Mouse (Mus musculus): ENCODE data around the gene Galnt16.

Galnt16 gene

DNA sequence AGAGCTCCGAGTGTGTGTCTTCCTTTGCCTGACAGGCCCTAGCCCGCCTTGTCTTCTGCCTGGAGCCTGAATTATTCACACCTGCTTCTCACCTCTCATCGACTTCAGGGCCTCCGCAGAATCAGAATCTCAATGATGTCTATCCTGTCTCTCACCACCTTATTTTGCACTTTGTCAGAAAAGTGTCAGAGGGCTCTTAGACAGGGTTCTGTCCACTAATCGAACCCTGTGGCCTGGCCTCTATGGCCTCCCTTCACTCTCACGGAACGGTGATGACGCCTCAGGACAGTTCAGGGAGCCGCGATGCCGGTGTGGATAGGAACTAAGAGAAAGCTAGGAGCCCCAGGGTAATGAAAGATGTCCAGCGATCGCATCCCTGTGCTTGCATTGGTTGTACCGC is at the start of gene Galnt16:
Gene Galnt16, plus strand, starts transcription at position 301 of the 400 bp plus-strand sequence.
- no peak for DNase-seq

- no peak for DNase-seq
Observed at GRCm38 (mm10) chr12:80470206-80470605, 47.9 kb upstream of the Galnt16 start.

DNA sequence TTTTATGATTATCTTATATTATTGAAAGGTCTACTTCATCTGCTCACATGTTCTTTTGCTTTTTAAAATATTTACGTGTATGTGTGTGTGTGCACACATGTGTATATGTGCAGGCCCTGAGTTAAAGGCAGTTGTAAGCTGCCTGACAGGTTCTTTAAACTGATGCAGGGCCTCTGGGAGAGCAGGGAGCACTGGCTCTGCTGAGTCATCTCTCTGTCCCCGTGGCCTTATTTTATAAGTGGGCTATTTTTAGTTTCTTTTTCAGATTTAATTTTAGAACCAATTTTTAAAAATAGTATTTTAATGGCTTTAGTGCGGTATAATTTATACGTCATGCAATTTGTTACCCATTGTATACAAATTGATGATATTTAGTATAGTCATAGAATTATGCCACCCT is 46.2 kb upstream of the Galnt16 start:
- no peak for DNase-seq

GRCm38 (mm10) chr12:80473731-80474130 is 44.3 kb upstream of the Galnt16 start:
- no peak for DNase-seq

GRCm38 (mm10) chr12:80479986-80480385 is 38.1 kb upstream of the Galnt16 start:
- DNase-seq = no peak

DNA sequence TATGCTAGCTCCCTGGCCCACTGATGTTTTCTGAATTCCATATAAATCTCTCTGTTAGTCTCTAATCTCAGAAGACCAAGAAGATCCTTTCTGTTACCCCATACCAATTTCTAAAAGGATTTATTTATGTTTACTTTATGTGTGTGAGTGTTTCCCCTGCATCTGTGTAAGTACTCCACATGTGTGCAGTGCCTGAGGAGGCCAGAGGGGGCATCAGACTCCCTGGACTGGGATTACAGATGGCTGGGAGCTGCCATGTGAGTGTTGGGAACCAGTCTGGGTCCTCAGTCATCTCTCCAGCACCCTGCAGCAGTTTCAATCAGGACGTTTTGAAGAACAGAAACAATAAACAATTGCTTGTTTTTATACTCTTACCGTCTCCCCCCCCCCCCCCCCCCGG is 34.7 kb upstream of the Galnt16 start:
- DNase-seq = no peak

DNA sequence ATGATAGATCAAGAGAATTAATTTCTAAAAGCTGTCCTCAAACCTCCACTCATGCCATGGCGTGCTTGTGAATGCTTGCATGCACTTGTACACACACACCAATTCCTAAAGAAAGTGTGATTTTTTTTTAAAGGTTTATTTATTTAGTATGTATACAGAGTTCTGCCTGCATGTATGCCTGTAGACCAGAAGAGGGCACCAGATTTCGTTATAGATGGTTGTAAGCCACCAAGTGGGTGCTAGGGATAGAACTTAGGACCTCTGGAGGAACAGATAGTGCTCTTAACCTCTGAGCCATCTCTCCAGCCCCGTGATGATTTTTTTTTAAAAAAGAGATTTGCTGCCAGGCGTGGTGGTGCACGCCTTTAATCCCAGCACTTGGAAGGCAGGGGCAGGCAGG is 24.8 kb upstream of the Galnt16 start:
- no peak for DNase-seq

GRCm38 (mm10) chr12:80495691-80496090 is 22.4 kb upstream of the Galnt16 start:
- DNase-seq = no peak

- DNase-seq = peak; percentile 39 to 40
Observed at GRCm38 (mm10) chr12:80498356-80498755, 19.7 kb upstream of the Galnt16 start.

DNA sequence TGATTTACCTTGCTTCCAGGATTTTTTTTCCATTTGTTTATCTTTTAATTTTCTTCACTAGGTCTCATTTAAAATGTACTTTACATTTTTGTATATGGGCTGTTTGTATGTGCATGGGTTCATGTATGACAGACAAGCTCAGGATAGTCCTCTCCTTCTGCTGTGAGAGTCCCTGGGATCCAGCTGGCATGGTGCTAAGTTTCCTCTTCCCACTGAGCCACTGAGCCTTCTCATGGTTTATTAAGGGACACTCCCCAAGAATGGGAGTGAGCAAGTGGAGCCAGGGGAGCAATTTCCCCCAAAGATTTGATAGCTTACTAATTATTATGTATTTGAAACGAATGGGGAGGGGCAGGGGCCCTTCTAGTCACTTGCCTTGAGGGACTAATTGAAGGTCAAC is 17.6 kb upstream of the Galnt16 start:
- no peak for DNase-seq

GRCm38 (mm10) chr12:80504718-80505117 is 13.4 kb upstream of the Galnt16 start:
- no peak for DNase-seq

DNA sequence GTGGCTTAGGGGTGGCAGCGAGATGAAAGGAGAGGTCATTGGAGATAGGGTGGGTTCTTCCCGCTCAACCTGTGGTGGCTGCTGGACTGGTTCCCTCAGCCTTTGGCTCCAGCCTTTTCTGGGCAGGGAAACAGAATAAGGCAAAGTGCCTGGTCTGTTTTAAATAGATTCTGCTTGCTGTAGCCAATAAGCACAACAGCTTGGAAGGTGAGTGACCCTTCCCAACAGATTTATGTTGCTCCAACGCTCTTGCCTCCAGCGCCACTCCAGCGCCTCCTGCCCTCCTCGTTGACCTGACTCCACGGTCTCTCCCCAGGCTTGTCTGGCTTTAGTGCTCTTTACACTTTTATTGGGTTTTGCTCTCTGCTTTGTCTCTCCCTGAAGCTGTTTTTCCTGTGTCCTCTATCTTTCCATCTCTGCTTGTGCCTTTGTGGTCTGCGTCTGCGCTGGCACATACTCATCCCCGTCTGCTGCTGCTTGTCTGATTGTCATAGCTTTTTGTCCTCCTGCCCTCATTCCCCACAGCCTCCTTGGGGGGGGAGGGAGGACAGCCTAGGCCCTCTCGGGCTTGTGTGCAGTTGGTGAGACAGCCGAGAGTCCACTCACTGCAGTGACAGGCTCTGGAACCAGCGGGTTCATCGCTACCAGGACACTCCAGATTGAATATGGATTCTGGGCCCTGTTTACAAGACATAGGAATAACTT is 10.9 kb upstream of the Galnt16 start:
- DNase-seq = peak; percentile 59 to 60

DNA sequence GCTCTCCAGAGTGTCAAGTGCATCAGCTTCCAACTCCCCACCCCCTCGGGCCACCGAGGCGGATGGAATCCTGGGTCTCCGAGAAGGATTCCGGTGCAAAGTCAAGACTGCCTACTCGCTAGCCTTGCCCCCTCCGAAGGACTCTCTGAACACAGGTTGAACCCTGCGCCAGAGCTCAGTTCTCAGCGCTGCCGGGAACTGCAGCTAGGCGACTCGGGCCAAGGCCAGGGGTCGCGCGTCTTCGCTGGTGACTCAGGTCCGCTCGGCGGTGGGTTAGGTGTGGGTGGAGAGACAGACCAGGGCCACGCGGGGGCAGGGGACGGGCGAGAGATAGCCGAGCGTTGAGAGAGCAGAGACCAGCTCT is 298 bp downstream of the Galnt16 start:
- peak; percentile 72 to 75 for DNase-seq

GRCm38 (mm10) chr12:80518757-80519620 is 912 bp downstream of the Galnt16 start:
- DNase-seq = peak; percentile 65 to 69

DNA sequence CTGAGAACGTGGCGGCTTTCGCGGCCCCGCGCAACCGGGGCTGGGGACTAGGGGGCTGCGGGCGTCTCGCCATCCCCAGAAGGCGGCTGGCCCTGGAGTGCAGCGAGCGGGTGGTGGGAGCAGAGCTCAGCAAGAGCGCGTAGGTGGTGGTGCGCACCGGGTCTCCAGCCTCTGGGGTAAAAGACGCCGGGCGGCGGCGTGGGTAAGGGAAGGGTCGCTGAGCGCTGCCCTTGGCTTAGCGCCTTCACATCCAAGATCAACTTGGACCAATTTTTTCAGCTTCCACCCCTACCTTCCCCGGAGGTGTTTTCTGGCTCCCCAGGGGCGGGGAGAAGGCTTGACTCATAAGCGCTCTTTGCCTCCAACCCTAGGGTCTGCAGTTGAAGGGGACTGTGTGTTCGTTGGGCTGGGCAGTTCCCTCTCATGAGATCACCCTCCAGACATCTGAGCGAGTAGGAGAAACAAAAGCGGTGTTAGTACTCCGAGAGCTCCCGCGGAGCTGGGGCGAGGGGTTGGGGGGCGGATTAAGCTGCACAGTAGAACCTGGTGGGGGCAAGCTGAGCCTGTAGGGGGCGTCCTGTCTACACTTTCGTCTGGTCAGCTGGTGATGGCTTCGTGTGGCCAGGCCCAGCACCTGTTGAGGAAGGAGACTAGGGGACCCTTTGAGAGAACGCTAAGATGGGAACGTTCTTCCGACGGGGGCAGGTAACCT is 1.7 kb downstream of the Galnt16 start:
- DNase-seq = peak; percentile 67 to 80

DNA sequence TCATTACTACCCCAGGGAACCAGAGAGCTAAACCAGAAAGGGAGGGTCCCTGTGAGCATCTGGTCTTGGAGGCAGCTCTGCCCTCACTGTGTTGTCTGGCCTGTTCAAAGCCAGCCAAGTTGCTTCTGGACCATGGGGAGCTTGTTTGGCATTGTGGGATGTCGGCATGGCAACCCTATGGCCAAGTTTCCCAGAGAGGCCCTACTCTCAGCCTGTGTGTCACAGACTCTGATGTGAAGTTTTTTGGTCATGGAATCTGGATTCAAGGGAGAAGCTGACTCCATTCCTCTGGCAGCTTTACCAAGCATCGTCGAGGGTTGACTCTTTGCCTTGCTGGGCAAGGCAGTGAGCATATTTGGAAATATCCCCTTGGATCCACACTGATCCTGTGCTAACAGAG is 3.9 kb downstream of the Galnt16 start:
- peak in 1 of 2 experiments; percentile 31 for DNase-seq

GRCm38 (mm10) chr12:80524276-80524921 is 6.3 kb downstream of the Galnt16 start:
- DNase-seq = no peak

DNA sequence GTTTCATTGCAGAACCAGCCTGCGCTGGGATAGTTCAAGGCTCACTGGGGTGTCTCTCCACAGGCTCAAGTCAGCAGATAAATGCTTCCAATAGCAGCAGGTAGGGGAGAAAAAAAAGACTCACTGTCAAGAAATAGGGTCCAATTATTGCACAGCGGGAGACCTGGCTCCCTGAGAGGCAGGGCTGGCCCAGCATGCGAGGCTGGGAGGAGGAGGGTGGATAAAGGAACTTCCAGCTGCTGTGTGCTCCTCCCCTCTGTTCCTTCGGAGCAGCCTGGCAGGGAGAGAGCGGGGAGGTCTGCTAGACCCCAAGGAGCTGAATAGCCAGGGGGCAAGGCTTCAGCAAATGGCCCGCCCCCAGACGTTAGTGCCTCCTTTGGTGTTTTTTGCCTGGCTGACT is 7.4 kb downstream of the Galnt16 start:
- DNase-seq = no peak

- no peak for DNase-seq
Observed at GRCm38 (mm10) chr12:80526511-80526910, 8.4 kb downstream of the Galnt16 start.

- DNase-seq = no peak
Observed at GRCm38 (mm10) chr12:80527727-80528389, 9.8 kb downstream of the Galnt16 start.

- no peak for DNase-seq
Observed at GRCm38 (mm10) chr12:80530052-80530451, 12.0 kb downstream of the Galnt16 start.

DNA sequence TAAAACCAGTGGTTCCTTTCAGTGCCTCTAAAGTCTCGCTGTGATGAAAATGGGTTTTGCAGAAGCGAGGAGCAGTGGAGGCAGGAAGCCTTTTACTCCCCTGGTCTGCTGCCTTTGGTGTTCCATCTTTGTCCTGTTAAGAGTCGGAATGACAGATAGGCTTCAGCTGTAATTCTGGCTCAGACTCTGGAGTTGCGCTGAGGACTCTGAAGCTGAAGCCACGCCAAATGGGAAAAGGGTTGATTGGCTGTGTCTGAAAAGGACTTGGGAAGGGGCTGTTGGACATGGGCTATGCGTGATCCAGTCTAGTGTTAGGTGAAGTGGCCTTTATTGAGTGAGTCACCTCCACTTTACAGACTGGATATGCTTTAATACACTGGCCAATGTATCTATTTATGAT is 12.6 kb downstream of the Galnt16 start:
- DNase-seq = no peak

Measured in cerebellum, postnatal 14 days (tissue).